Mouse (Mus musculus) megakaryocyte, embryonic 14.5 days (primary cell): ENCODE data around the gene Dlg4. TPM values are rescaled to one million over a fixed set of nuclear protein-coding genes. Genes with fewer than 3 reads are reported as not detected.
A peak's percentile ranks its signal among the peaks of the same experiment; 100 is the strongest.

Experiments
- H3K27me3 ChIP-seq: replicated peaks from 2 replicates; pipeline ENCODE3; 2012; ENCODE audit warnings: inconsistent platforms
- H3K36me3 ChIP-seq: replicated peaks from 2 replicates; pipeline ENCODE3; 2012; ENCODE audit warnings: low read length, inconsistent platforms, mixed read lengths
- H3K4me1 ChIP-seq: 2 replicates; pipeline ENCODE4 v1.6.1; 2012; ENCODE audit warnings: inconsistent platforms
- H3K4me3 ChIP-seq: replicated peaks from 2 replicates; pipeline ENCODE3; 2012; ENCODE audit warnings: moderate library complexity, mild to moderate bottlenecking, inconsistent platforms
- H3K9me3 ChIP-seq: 2 replicates; pipeline ENCODE4 v1.6.1; 2012; ENCODE audit warnings: inconsistent platforms
- FLI1 ChIP-seq: IDR thresholded peaks from 2 replicates; pipeline ENCODE4 v1.6.1; 2012; ENCODE audit warnings: low read length, inconsistent platforms, mixed read lengths
- GATA1 ChIP-seq: IDR thresholded peaks from 3 replicates; pipeline ENCODE4 v1.6.1; 2012; ENCODE audit warnings: mixed read lengths, low read length, inconsistent platforms, borderline replicate concordance
- polyA plus RNA-seq: library from polyadenylated mRNA; stranded (reverse); fragments of >175 nt; gene quantifications from 2 replicates; pipeline ENCODE4 v1.2.3, GENCODE M21; 2012; ENCODE audit warnings: low replicate concordance; ENCODE audit not compliant: insufficient read depth

Gene Dlg4
- polyA plus RNA-seq, 1 experiment = 22.0 TPM

DNA sequence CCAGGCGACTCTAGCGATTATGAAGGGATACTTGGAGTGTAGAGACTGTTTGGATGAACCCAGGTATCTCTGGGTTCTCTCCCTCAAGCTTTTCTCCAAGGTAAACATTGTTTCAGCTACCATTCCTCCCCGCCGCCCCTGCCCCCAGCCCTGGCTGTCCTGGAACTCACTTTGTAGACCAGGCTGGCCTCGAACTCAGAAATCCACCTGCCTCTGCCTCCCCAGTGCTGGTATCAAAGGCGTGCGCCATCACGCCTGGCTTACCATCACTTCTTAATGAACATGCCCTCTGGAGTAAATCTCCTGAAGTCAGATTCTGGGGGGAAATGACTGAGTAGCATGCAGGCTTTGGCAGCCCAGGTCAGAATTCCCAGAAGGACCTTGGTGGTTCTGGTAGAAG is 34.5 kb upstream of the Dlg4 start, which contains the start of gene Elp5:
Gene Elp5 (minus strand): TSS at position 293 of the 400 bp plus-strand sequence.
- TF ChIP-seq GATA1 (no peak), FLI1 (no peak)
- H3K36me3 ChIP-seq = peaks cover 58% of the 10 kb centered on the region
- H3K27me3 ChIP-seq = no peaks in the 10 kb centered on the region
- peak within 1 kb of the TSS; percentile 95 for H3K4me3 ChIP-seq
- no peaks in the 10 kb centered on the region for H3K9me3 ChIP-seq
- H3K4me1 ChIP-seq = peaks cover 44% of the 10 kb centered on the region

GRCm38 (mm10) chr11:69982877-69983276 is 33.9 kb upstream of the Dlg4 start:
- H3K9me3 ChIP-seq = no peaks in the 10 kb centered on the region
- TF ChIP-seq FLI1 (no peak), GATA1 (no peak)
- H3K4me1 ChIP-seq = peaks cover 45% of the 10 kb centered on the region
- peaks cover 59% of the 10 kb centered on the region for H3K36me3 ChIP-seq
- peak overlapping the region; percentile 95 for H3K4me3 ChIP-seq
- H3K27me3 ChIP-seq = no peaks in the 10 kb centered on the region

- TF ChIP-seq FLI1 = no peak
- TF ChIP-seq GATA1 = no peak
- H3K9me3 ChIP-seq = no peaks in the 10 kb centered on the region
- H3K36me3 ChIP-seq = peaks cover 60% of the 10 kb centered on the region
- no peaks in the 10 kb centered on the region for H3K27me3 ChIP-seq
- H3K4me1 ChIP-seq = peaks cover 49% of the 10 kb centered on the region
- H3K4me3 ChIP-seq = peak overlapping the region; percentile 79
Observed at GRCm38 (mm10) chr11:69983377-69983776, 33.4 kb upstream of the Dlg4 start.

- TF ChIP-seq FLI1 = no peak
- no peak for TF ChIP-seq GATA1
- Histone ChIP-seq H3K9me3 (no peaks in the 10 kb centered on the region), H3K4me1 (peaks cover 41% of the 10 kb centered on the region), H3K27me3 (no peaks in the 10 kb centered on the region), H3K4me3 (no peak overlapping the region), H3K36me3 (peaks cover 64% of the 10 kb centered on the region)
Observed at GRCm38 (mm10) chr11:69984431-69984830, 32.3 kb upstream of the Dlg4 start.

GRCm38 (mm10) chr11:69989949-69990348 is 26.8 kb upstream of the Dlg4 start:
- Histone ChIP-seq H3K4me3 (peak overlapping the region; percentile 7), H3K9me3 (no peaks in the 10 kb centered on the region), H3K36me3 (peaks cover 77% of the 10 kb centered on the region), H3K27me3 (no peaks in the 10 kb centered on the region), H3K4me1 (peaks cover 43% of the 10 kb centered on the region)
- TF ChIP-seq GATA1 (no peak), FLI1 (no peak)

- H3K4me3 ChIP-seq = peak within 1 kb of the TSS; percentile 96
- no peaks in the 10 kb centered on the region for H3K9me3 ChIP-seq
- H3K27me3 ChIP-seq = no peaks in the 10 kb centered on the region
- TF ChIP-seq GATA1 = peak; percentile 78; the same call in 1 of the 3 replicates
- no peak for TF ChIP-seq FLI1
- peaks cover 43% of the 10 kb centered on the region for H3K4me1 ChIP-seq
- H3K36me3 ChIP-seq = peaks cover 70% of the 10 kb centered on the region
Observed at GRCm38 (mm10) chr11:69990850-69991691, 25.7 kb upstream of the Dlg4 start, which contains the start of gene Gabarap. TSS of gene Gabarap (plus strand) at chr11:69991143.

DNA sequence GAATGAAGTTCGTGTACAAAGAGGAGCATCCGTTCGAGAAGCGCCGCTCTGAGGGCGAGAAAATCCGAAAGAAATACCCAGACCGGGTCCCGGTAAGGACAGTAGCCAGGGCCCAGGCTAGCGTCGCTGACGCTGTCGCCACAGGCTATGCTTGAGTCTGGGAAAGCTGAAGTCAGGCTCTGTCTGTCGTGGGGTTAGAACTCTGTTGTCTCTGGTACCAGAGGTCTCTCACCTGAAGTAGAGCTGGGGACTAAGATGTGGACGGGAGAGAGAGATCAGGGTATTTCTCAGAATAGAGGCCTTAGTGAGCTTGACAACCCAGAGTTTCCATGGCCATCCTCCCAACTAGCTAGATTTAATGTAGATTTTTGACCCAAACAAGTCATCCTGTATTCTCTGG is 25.0 kb upstream of the Dlg4 start:
- Histone ChIP-seq H3K4me1 (peaks cover 43% of the 10 kb centered on the region), H3K27me3 (no peaks in the 10 kb centered on the region), H3K36me3 (peaks cover 64% of the 10 kb centered on the region), H3K9me3 (no peaks in the 10 kb centered on the region), H3K4me3 (peak overlapping the region; percentile 96)
- no peak for TF ChIP-seq FLI1

DNA sequence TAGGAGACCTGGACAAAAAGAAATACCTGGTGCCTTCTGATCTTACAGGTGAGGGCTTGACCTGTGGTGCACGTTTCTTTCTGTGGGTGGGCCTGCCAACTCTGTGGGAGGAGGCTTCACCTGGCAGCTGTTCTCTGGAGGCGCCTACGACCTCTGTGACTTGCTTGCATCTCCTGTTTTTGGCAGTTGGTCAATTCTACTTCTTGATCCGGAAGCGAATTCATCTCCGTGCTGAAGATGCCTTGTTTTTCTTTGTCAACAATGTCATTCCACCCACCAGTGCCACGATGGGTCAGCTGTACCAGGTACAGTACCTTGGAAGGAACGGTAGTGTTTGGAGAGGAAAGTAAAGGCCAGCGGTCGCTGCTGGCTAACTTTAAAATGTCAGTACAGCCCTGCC is 24.3 kb upstream of the Dlg4 start:
- no peaks in the 10 kb centered on the region for H3K27me3 ChIP-seq
- peak overlapping the region; percentile 96 for H3K4me3 ChIP-seq
- peaks cover 44% of the 10 kb centered on the region for H3K4me1 ChIP-seq
- no peaks in the 10 kb centered on the region for H3K9me3 ChIP-seq
- H3K36me3 ChIP-seq = peaks cover 57% of the 10 kb centered on the region
- TF ChIP-seq GATA1 (no peak), FLI1 (no peak)

GRCm38 (mm10) chr11:69992932-69993331 is 23.8 kb upstream of the Dlg4 start:
- H3K4me3 ChIP-seq = peak overlapping the region; percentile 96
- H3K4me1 ChIP-seq = peaks cover 48% of the 10 kb centered on the region
- no peaks in the 10 kb centered on the region for H3K27me3 ChIP-seq
- H3K36me3 ChIP-seq = peaks cover 57% of the 10 kb centered on the region
- TF ChIP-seq GATA1 = no peak
- no peak for TF ChIP-seq FLI1
- H3K9me3 ChIP-seq = no peaks in the 10 kb centered on the region

GRCm38 (mm10) chr11:69994401-69995090 is 22.2 kb upstream of the Dlg4 start:
- Histone ChIP-seq H3K4me3 (peak overlapping the region; percentile 99), H3K4me1 (peaks cover 60% of the 10 kb centered on the region), H3K27me3 (no peaks in the 10 kb centered on the region), H3K9me3 (no peaks in the 10 kb centered on the region), H3K36me3 (peaks cover 57% of the 10 kb centered on the region)
- no peak for TF ChIP-seq GATA1
- no peak for TF ChIP-seq FLI1
